Mouse (Mus musculus) testis, adult 2 months (tissue): ENCODE data around the gene Hspb7.

Experiments
- CTCF ChIP-seq: fragments of 200-500 bp; IDR thresholded peaks from 2 replicates; pipeline ENCODE4 v1.5.1; 2012; ENCODE audit warnings: low read depth, mild to moderate bottlenecking, inconsistent platforms, low read length, moderate library complexity; ENCODE audit not compliant: control insufficient read depth, insufficient read depth, insufficient replicate concordance
- POLR2A ChIP-seq: fragments of 200-500 bp; IDR thresholded peaks from 2 replicates; pipeline ENCODE4 v1.6.1; 2012; ENCODE audit warnings: low read depth, mild to moderate bottlenecking, inconsistent platforms, low read length, moderate library complexity; ENCODE audit not compliant: control insufficient read depth

DNA sequence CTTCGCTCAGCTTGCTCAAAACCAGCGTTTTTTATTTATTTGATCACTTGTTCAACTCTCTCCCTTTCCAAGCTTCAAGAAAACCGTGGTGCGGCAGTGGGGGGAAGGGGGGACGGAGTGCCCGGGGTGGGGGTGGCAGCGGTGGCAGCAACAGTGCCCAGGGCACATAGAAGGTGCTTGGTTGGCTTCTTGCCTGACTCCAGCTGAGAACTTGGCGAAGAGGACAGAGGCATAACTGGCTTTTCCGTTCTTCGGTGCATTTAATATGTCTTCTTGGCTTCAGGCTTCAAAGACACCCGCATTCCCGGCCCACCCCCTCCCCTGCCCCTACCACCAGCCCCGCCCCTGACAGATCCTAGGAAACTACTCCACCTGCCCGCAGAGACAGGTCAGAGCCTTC lies 12.1 kb downstream of the Hspb7 start:
- no peak for TF ChIP-seq CTCF
- no peak for TF ChIP-seq POLR2A
